Comparison of ENCODE assay signal across 8 mouse cellular contexts in the genomic region with DNA sequence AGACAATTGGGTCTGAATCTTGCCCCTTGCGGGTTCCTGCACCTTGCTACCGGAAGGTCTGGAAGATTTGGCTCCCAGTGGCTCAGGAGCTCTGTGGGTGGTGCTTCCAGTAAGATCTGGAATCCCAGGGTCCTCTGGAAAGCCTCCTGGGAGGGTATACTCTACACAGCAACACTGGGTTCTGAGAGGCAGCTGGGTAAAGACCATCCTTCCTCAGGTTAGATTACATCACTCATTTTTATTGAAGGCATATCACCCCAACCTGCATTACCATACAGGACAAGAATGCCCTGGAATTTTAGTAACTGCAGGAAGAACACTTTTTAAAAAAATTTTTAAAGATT. TPM values are rescaled to one million over a fixed set of nuclear protein-coding genes. Genes with fewer than 3 reads are reported as not detected.
DNase-seq lines count a peak whose midpoint lies in the region; ATAC-seq and TF ChIP-seq lines count a peak whose summit lies in the region.

No protein-coding gene starts in this region.

- peak overlapping the region; percentile 52 for H3K9ac ChIP-seq in heart, embryonic 15.5 days
- H3K9ac ChIP-seq in liver, embryonic 16.5 days (ENCODE audit: low read depth, low read length): no peak overlapping the region

- H3K27me3 ChIP-seq in heart, embryonic 15.5 days: peaks cover 9% of the 10 kb centered on the region
- no peaks in the 10 kb centered on the region for H3K27me3 ChIP-seq in liver, embryonic 16.5 days (ENCODE audit: control insufficient read depth, insufficient read depth, low read depth, low read length)

- H3K4me2 ChIP-seq in heart, embryonic 15.5 days: peak overlapping the region; percentile 81
- H3K4me2 ChIP-seq in liver, embryonic 16.5 days (ENCODE audit: low read depth, low read length): peak overlapping the region; percentile 51

- H3K4me1 ChIP-seq in heart, embryonic 15.5 days (replicated peaks): peaks cover 9% of the 10 kb centered on the region
- peaks cover 2% of the 10 kb centered on the region; the same call in 1 of the 2 replicates for H3K4me1 ChIP-seq in liver, embryonic 16.5 days (ENCODE audit: control insufficient read depth, low read depth, low read length)

- H3K4me3 ChIP-seq in gastrocnemius, adult 2 months: peak overlapping the region; percentile 72
- H3K4me3 ChIP-seq in heart, embryonic 15.5 days: peak overlapping the region; percentile 53
- peak overlapping the region; percentile 47 for H3K4me3 ChIP-seq in liver, embryonic 16.5 days (ENCODE audit: low read depth, low read length)

- 9% methylated on average over 2 of the region's 2 CpGs for WGBS in heart, embryonic 15.5 days
- 35% methylated on average over 2 of the region's 2 CpGs for WGBS in liver, embryonic 16.5 days (ENCODE audit: insufficient replicate concordance)

- intact Hi-C loops in gastrocnemius, adult 2 months (cut with DNase I): loop anchor here (1.0 kb wide), 1 partner anchor 157 kb away; no protein-coding TSS in a partner anchor

- peak overlapping the region; percentile 31; the same call in 1 of the 2 replicates for H3K27ac ChIP-seq in gastrocnemius, adult 2 months
- no peak overlapping the region for H3K27ac ChIP-seq in heart, embryonic 15.5 days
- no peak overlapping the region for H3K27ac ChIP-seq in liver, embryonic 16.5 days (ENCODE audit: low read length)

- DNase-seq in gastrocnemius, adult 2 months: no peak
- no peak for DNase-seq in gastrocnemius, postnatal 25 days
- peak; percentile 34 for DNase-seq in ES-CJ7 (ENCODE audit: low read depth, low spot score)
- DNase-seq in yolk sac, embryonic 10.5 days (ENCODE audit: low spot score): no peak
- no peak for DNase-seq in layer of hippocampus, adult 9-10 months (ENCODE audit: low spot score)
- DNase-seq in urinary bladder, adult 2 months (ENCODE audit: low spot score): no peak

- no peak for ATAC-seq in heart, embryonic 15.5 days (replicated peaks; ENCODE audit: insufficient number of reproducible peaks, insufficient read depth, low FRiP score, low read depth)
- no peak for ATAC-seq in liver, embryonic 16.5 days (ENCODE audit: low read depth)

- no peak for TF ChIP-seq CTCF in gastrocnemius, adult 2 months (IDR thresholded peaks at IDR 0.05)

- no peaks in the 10 kb centered on the region for H3K9me3 ChIP-seq in heart, embryonic 15.5 days (replicated peaks)
- H3K9me3 ChIP-seq in liver, embryonic 16.5 days (replicated peaks; ENCODE audit: control insufficient read depth, low read length): no peaks in the 10 kb centered on the region

- no peaks in the 10 kb centered on the region for H3K36me3 ChIP-seq in heart, embryonic 15.5 days
- no peaks in the 10 kb centered on the region for H3K36me3 ChIP-seq in liver, embryonic 16.5 days (ENCODE audit: control insufficient read depth, insufficient read depth)

RNA-seq across cellular contexts. Expression of a gene that starts 20.1 kb away (rescaled TPM):
- total RNA-seq in gastrocnemius, adult 2 months (2021): under 1 TPM; 0.50 to 0.54 TPM
- 1 to 10 TPM in 1 of 2 experiments, under 1 TPM in 1; 0.40 to 1.8 TPM for total RNA-seq in gastrocnemius, postnatal 25 days (2021)
- polyA plus RNA-seq in heart, embryonic 15.5 days (2015; fragmentation: Nextera tagmentation; extraction: Ambion mirVana): 122 and 142 TPM in 2 replicates
- 6.6 and 16.0 TPM in 2 replicates for polyA plus RNA-seq in liver, embryonic 16.5 days (2015; fragmentation: Nextera tagmentation; extraction: Ambion mirVana)
- polyA plus RNA-seq in urinary bladder, adult 2 months (2012; rRNA removed): not detected in 2 replicates

RNA-seq across cellular contexts. Expression of a gene that starts 58.5 kb away (rescaled TPM):
- total RNA-seq in gastrocnemius, adult 2 months (2021): not detected
- total RNA-seq in gastrocnemius, postnatal 25 days (2021): not detected
- polyA plus RNA-seq in heart, embryonic 15.5 days (2015; fragmentation: Nextera tagmentation; extraction: Ambion mirVana): 0.39 and 1.2 TPM in 2 replicates
- polyA plus RNA-seq in liver, embryonic 16.5 days (2015; fragmentation: Nextera tagmentation; extraction: Ambion mirVana): 0.30 and 0.32 TPM in 2 replicates
- 6.5 and 7.0 TPM in 2 replicates for polyA plus RNA-seq in urinary bladder, adult 2 months (2012; rRNA removed)
